ENCODE assay signal across 15 mouse cellular contexts in genomic region chr2:91349974-91350457, GRCm38 (mm10).
A peak's percentile ranks its signal among the peaks of the same experiment; 100 is the strongest.
DNase-seq lines count a peak whose midpoint lies in the region; ATAC-seq and TF ChIP-seq lines count a peak whose summit lies in the region.
"Had no signal": no experiment of that assay in that cellular context is flagged by ENCODE, and none has a peak within 500 bp of the region (broad histone marks: within the 10 kb centered on the region; RNA-seq: fewer than 3 reads in every experiment).

No protein-coding gene starts in this region.

- H3K9ac ChIP-seq in intestine, embryonic 14.5 days (ENCODE audit: low read length): 0 out of 2 replicates have a peak overlapping the region, but pooled peaks have one; percentile 25
- H3K9ac ChIP-seq: hindbrain, embryonic 13.5 days; midbrain, embryonic 13.5 days had no signal

- H3K27me3 ChIP-seq in intestine, embryonic 14.5 days (replicated peaks; ENCODE audit: control insufficient read depth, insufficient read depth, low read length): no peaks in the 10 kb centered on the region
- no peaks in the 10 kb centered on the region for H3K27me3 ChIP-seq in small intestine, adult 2 months (ENCODE audit: control insufficient read depth, insufficient read depth, low read length)
- H3K27me3 ChIP-seq: hindbrain, embryonic 13.5 days; midbrain, embryonic 13.5 days had no signal

- ATAC-seq in intestine, embryonic 14.5 days (replicated peaks; ENCODE audit: low FRiP score, low TSS enrichment, low read depth): peak; percentile 87
- ATAC-seq: midbrain, embryonic 13.5 days had no signal

- H3K9me3 ChIP-seq in intestine, embryonic 14.5 days (ENCODE audit: control insufficient read depth, low read length): no peaks in the 10 kb centered on the region
- H3K9me3 ChIP-seq: hindbrain, embryonic 13.5 days; midbrain, embryonic 13.5 days had no signal

- peak; percentile 66; the same call in 1 of the 2 replicates for TF ChIP-seq POLR2A in lung, adult 2 months (IDR thresholded peaks at IDR 0.05; ENCODE audit: borderline replicate concordance, extremely low read depth, low read depth, low read length)
- TF ChIP-seq POLR2A in small intestine, adult 2 months (IDR thresholded peaks at IDR 0.05; ENCODE audit: low read depth, low read length): no peak

- no peaks in the 10 kb centered on the region for H3K36me3 ChIP-seq in intestine, embryonic 14.5 days (ENCODE audit: control insufficient read depth, insufficient read depth, low read length)
- no peaks in the 10 kb centered on the region for H3K36me3 ChIP-seq in small intestine, adult 2 months (ENCODE audit: control insufficient read depth, insufficient read depth, low read length)
- H3K36me3 ChIP-seq: hindbrain, embryonic 13.5 days; midbrain, embryonic 13.5 days had no signal

- H3K27ac ChIP-seq in intestine, embryonic 14.5 days (ENCODE audit: low read depth): peak overlapping the region; percentile 67
- H3K27ac ChIP-seq in small intestine, adult 2 months (ENCODE audit: insufficient read depth, low read depth, low read length): peak overlapping the region; percentile 81
- H3K27ac ChIP-seq: hindbrain, embryonic 13.5 days; macrophage; midbrain, embryonic 13.5 days had no signal

- no peak overlapping the region for H3K4me3 ChIP-seq in intestine, embryonic 14.5 days (ENCODE audit: low read depth, low read length)
- no peak overlapping the region for H3K4me3 ChIP-seq in lung, adult 2 months (replicated peaks; ENCODE audit: extremely low read depth, low read depth, low read length)
- H3K4me3 ChIP-seq in small intestine, adult 2 months (ENCODE audit: low read depth, low read length): no peak overlapping the region
- H3K4me3 ChIP-seq: hindbrain, embryonic 13.5 days; midbrain, embryonic 13.5 days had no signal

- H3K4me2 ChIP-seq in intestine, embryonic 14.5 days (ENCODE audit: low read length): no peak overlapping the region; the same call in 1 of the 2 replicates
- H3K4me2 ChIP-seq: hindbrain, embryonic 13.5 days; midbrain, embryonic 13.5 days had no signal

- H3K4me1 ChIP-seq in intestine, embryonic 14.5 days (replicated peaks; ENCODE audit: control insufficient read depth, insufficient read depth, low read length): peaks cover 10% of the 10 kb centered on the region
- peaks cover 11% of the 10 kb centered on the region for H3K4me1 ChIP-seq in lung, adult 2 months (ENCODE audit: control insufficient read depth, insufficient read depth, low read length)
- H3K4me1 ChIP-seq in small intestine, adult 2 months (ENCODE audit: control insufficient read depth, insufficient read depth, insufficient read length, low read length): peaks cover 11% of the 10 kb centered on the region

- 35% methylated on average over 6 of the region's 6 CpGs for WGBS in intestine, embryonic 14.5 days
- 55% methylated on average over 6 of the region's 6 CpGs for WGBS in lung, adult 2 months
- WGBS in small intestine, adult 2 months: 25% methylated on average over 6 of the region's 6 CpGs

- DNase-seq in intestine, embryonic 14.5 days (ENCODE audit: low spot score): no peak
- peak; percentile 60 for DNase-seq in kidney, adult 9 months
- peak; percentile 64 for DNase-seq in lung, adult 2 months
- no peak for DNase-seq in adrenal gland, postnatal 25 days
- DNase-seq in natural killer cell, adult 2 months (ENCODE audit: low spot score in 2 of 2): no peak
- DNase-seq in layer of hippocampus, adult 18-20 months (ENCODE audit: low spot score in 2 of 2): no peak
- DNase-seq in ovary, adult 18-20 months (ENCODE audit: low spot score): no peak
- DNase-seq: cerebellum, postnatal 36 days; layer of hippocampus, adult 9-11 months; right cerebral cortex, postnatal 4 days; thymus, postnatal 25 days had no signal

- no peak for TF ChIP-seq CTCF in lung, adult 2 months (IDR thresholded peaks at IDR 0.05; ENCODE audit: insufficient read depth, low read length)
- no peak for TF ChIP-seq CTCF in small intestine, adult 2 months (IDR thresholded peaks at IDR 0.05; ENCODE audit: extremely low read depth, insufficient read length, insufficient replicate concordance, low read depth, low read length)

Comparison
In these comparisons a context has a peak if more than half of its experiments do, and no peak if none do; other contexts are left out.
1. DNase-seq: peak in kidney, adult 9 months (single experiment) and lung, adult 2 months (single experiment); none in intestine, embryonic 14.5 days (single experiment), adrenal gland, postnatal 25 days (single experiment), natural killer cell, adult 2 months (0 of 2), layer of hippocampus, adult 18-20 months (0 of 2) and ovary, adult 18-20 months (single experiment).